Mouse (Mus musculus): ENCODE data around the gene Vill. TPM values are rescaled to one million over a fixed set of nuclear protein-coding genes. Genes with fewer than 3 reads are reported as not detected.

The Vill gene
- total RNA-seq (2022): under 1 TPM; 0.22 to 0.54 (median 0.37) TPM

DNA sequence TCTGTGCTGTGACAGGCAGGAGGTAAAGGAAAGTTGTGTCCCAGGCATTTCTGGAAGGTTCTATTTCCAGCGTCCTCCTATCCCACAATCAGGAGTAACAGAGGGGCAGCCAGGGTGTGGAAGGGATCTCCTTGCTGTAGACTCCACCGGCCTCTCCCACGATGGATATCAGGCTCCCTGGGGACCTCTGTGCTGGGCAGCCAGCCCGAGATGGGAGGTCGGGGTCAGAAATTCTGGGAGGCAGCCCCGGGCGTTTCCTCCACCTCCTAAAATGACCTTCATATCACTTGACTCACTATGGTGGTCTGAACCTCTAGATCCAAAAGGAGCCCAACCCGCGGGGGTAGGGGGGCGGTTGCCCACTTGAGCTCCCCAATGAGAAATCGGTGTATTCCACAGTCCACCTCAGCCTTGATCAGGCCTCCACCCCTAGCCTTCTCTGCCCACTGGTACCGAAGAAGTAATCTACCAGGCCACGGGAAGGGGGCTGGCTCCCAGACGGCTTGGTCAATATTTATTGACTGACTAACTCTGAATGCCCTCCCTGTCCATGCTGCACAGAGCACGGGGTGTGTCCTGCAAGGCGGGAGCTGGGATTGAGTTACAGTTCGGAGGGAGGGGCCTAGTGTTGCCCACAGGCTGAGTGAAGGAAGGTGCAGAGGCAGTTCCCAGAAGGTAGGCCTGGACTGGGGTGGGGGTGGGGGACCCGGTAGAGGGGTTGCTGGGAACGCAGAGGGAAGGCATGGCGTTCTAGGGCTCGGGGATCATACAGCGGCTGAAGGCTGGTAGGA is at the start of gene Vill:
Gene Vill (plus strand): TSS at position 625 of the 791 bp plus-strand sequence.
- DNase-seq (ENCODE audit: low spot score in 2 of 2): no peak

- no peak for DNase-seq (ENCODE audit: low spot score in 2 of 2)
These were observed 48.4 kb upstream of the Vill start for GRCm38 (mm10) chr9:119003990-119004702.

DNA sequence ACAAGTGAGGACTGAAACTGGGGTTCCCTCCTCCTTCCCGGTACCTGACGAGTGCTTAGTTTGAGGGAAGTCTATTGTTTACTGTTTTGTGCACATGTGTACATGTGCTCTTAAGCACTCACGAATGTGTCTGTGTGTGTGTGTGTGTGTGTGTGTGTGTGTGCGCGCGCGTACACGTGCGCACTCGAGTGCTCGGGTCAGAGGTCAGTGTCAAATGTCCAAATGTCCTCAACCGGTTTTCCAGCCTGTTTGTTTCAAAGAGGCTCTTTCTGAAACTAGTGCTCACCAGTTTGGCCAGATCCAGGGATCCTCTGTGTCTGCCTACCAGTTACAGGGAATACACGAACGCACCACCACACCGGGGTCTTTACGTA is 47.9 kb upstream of the Vill start:
- no peak for DNase-seq (ENCODE audit: low spot score in 2 of 2)

DNA sequence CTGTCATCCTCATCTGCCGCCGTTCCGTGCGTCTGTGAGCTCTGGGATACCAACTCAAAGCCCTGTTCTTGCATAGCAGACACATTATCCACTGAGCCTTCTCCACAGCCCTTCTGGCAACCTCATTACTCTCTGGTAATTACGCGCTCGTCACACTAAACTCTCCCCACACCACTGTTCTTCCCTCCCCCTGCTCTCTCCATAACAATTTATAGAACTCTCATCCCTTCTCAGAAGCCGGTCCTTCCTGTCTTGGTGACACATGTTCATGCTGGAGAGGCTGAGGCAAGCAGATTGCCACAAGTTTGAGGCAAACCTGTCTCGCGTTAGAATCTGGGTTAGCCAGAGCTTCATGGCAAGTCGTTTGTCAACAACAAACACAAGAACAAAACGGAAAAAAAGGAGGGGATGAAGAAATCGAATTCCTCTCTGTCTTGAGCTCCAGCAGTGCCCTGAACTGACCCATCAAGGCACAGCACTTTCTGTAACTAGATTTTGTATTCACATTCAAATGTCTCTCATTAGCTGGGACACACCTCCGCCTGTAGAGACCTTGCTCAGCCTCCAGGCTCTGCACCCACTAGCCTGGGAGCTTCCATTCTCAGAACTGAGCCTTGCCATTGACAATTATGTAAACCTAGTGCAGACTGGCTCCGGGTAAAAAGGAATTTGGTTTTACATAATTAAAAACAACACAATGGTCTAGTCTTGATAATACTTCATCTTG is 47.1 kb upstream of the Vill start:
- no peak for DNase-seq (ENCODE audit: low spot score in 2 of 2)

GRCm38 (mm10) chr9:119007266-119007665 is 45.3 kb upstream of the Vill start:
- no peak for DNase-seq (ENCODE audit: low spot score in 2 of 2)

DNA sequence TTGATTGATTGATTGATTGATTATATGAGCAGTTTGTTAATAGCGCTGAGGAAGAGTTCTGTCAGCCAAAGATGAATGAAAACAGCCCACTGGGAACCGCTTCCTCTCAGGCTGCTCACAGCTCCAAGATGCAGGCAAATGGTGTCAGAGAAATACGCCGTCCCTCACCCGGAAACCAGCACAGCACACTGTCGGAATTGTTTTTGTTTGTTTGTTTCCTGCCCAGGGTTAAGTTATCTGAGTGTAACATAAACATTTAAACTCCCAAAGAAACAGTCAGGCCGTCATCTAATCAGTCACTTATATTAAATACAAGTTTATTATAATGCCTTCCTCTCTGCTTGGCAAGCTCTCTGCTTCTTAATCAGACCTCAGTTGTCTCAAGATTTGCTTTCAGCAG is 43.7 kb upstream of the Vill start:
- no peak for DNase-seq (ENCODE audit: low spot score in 2 of 2)

DNA sequence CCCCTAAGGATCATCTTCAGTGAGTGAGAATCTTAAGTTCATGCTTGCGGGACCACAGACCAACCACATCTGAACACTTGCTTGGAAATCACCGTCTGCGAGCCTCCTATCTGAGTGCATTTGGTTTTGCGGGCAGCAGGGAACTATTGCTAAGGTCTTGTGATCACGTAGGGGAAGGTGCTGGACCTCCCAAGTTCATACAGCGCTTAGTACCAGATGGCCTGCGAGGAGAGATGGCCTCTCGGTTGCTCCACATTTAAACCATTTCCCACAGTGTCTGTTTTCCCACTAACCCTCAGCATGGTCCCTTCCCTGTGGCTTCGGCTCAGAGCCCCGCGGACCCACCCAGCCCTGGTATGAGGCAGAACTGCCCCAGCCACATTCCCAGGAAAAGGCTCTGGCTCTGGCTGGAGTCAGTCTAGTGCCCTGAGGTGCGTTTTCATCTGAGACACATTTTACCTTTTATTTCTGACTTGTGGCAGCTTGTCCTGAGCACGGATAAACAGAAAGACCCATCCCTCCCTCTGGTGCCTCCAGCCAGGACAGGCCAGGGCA is 42.3 kb upstream of the Vill start:
- DNase-seq (ENCODE audit: low spot score in 2 of 2): no peak

DNA sequence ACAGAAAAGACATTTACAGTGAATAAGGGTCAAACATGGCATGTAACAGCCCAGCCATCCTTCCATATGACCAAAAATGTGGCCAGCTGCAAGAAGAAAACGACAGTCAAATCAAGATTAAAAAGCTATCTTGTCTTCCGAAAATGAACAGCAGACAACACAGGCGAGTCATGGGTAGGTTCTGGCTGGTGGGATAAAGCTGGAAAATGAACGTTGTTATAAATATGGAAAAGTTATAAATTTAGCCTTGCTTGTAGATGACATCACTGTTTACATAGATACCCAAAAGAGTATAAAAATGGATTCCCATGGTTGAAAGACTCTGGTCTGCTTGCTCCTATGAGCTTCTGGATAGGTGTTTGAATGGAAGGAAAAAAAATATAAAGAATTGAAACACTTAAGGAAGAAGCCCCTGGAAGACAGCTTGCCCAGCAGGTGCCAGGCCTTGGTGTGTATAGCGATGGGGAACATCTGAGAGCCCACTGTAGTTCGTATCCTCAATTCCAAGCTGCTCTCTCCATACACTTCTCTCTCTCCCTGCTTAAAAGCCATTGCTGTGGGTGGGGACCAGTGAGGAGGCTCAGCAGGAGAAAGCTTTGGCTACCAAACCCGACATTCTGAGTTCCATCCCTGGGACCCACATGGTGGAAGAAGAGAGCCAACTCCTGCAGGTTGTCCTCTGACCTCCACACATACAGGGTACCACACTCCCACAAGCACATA is 35.6 kb upstream of the Vill start:
- no peak for DNase-seq (ENCODE audit: low spot score in 2 of 2)

DNA sequence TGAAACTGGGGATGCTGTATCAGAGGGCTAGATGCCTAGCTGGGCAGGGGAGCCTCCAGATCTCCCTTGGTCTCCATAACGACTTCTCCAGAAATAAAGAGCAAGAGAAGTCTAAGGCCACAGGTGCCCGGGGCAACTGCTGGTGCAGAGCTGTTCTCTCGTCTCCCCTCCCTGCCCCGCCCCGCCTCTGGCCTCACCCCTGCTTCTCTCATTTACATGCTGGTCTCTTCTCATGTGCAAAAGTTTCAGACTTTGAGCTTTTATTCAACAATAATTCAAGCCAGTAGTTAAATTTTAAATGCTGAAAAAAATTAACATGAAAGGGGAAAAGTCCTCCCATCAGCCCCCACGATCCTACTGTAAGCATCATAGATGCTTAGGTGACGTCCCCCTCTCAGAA is 30.8 kb upstream of the Vill start:
- no peak for DNase-seq (ENCODE audit: low spot score in 2 of 2)

- no peak for DNase-seq (ENCODE audit: low spot score in 2 of 2)
These were observed 27.3 kb upstream of the Vill start for GRCm38 (mm10) chr9:119025263-119025662.

DNA sequence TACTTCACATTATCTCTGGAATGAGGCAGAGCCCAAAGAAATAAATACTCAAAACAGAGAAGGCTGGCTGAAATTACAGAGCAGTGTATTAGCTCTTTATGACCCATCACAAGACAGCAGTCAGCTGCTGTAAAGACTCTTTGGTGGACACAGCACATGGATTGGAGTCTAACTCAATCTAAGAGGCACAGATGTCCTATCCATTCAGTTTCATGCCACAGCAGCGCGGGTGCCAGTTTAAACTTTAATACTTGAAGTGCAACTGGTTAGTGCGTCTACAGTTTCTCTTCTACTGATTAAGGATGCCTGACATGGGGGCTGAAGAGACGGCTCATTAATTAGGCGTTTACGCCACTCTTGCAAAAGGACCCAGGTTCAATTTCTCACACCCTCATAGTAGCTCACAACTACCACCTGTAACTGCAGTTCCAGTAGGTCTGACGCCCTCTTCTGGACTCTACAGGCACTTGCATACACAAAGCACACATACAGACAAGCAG is 26.7 kb upstream of the Vill start:
- DNase-seq (ENCODE audit: low spot score in 2 of 2): no peak

- no peak for DNase-seq (ENCODE audit: low spot score in 2 of 2)
These were observed 25.2 kb upstream of the Vill start for GRCm38 (mm10) chr9:119027337-119027736.

- no peak for DNase-seq (ENCODE audit: low spot score in 2 of 2)
These were observed 24.1 kb upstream of the Vill start for GRCm38 (mm10) chr9:119028226-119029195.

- peak; percentile 32 to 49 for DNase-seq (ENCODE audit: low spot score in 2 of 2)
These were observed 23.0 kb upstream of the Vill start for GRCm38 (mm10) chr9:119029568-119029967.

DNA sequence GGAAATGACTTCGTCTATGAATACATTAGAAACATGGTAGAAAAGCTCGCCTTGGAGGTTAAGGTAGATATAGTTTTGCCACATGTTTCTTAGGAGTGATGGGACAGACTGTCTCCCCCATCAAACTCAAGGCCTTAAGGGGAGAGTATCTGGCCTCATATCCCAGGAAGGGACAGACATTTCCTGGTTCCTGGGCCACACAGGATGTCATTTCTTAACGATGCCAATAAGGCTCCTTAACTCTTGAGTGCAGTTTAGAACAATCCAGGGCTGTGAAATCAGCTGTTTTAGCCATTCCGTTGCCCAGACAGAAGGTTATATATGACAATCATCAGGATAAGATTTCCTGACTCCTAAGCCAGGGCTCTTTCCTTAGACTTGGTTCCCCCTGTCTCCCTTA is 21.5 kb upstream of the Vill start:
- no peak for DNase-seq (ENCODE audit: low spot score in 2 of 2)

DNA sequence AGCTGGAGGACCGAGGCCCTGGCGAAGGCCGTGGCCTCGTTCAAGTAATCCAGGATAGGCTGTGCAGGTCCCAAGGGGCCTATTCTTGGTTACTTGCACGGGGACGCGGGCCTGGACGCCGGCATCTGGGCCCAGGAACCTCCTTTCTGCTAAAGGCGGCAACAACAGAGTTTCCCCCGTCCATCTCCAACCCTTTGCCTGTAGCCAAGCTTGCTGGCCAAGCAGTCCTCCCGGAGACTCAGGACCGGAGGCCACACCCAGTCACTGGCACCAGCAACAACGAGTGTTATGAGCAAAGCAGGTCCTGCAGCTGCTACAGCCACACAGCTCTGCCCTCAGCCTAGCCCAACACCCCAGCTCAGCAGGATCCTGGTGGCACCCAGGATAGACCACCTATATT is 20.8 kb upstream of the Vill start:
- DNase-seq (ENCODE audit: low spot score in 2 of 2): peak; percentile 47 to 70

- DNase-seq (ENCODE audit: low spot score in 2 of 2): no peak
These were observed 20.0 kb upstream of the Vill start for GRCm38 (mm10) chr9:119032538-119032937.

GRCm38 (mm10) chr9:119033111-119033921 is 19.3 kb upstream of the Vill start:
- DNase-seq (ENCODE audit: low spot score in 2 of 2): no peak

- DNase-seq (ENCODE audit: low spot score in 2 of 2): no peak
These were observed 18.5 kb upstream of the Vill start for GRCm38 (mm10) chr9:119034069-119034468.

Measured in gastrocnemius, adult 8-10 months (tissue).